Mouse (Mus musculus) limb, embryonic 13.5 days (tissue): ENCODE data around the gene Sit1. TPM values are rescaled to one million over a fixed set of nuclear protein-coding genes. Genes with fewer than 3 reads are reported as not detected.

Experiments
- ATAC-seq: fragments of 200-750 bp; cut with Nextera tagmentation; 2 replicates; pipeline ENCODE4 v1.8.0; 2017; ENCODE audit warnings: low read depth, moderate number of reproducible peaks, moderate TSS enrichment; ENCODE audit not compliant: low FRiP score
- H3K27ac ChIP-seq: fragments of 300-500 bp; sonication (generic); 2 replicates; pipeline ENCODE4 v1.5.1; 2015; ENCODE audit warnings: inconsistent platforms, mild to moderate bottlenecking, moderate library complexity
- H3K27me3 ChIP-seq: fragments of 300-500 bp; sonication (generic); 2 replicates; pipeline ENCODE4 v1.6.1; 2015; ENCODE audit warnings: mild to moderate bottlenecking, inconsistent platforms
- H3K36me3 ChIP-seq: fragments of 300-500 bp; sonication (generic); 2 replicates; pipeline ENCODE4 v1.6.1; 2015; ENCODE audit warnings: inconsistent platforms, mild to moderate bottlenecking, moderate library complexity
- H3K4me1 ChIP-seq: fragments of 300-500 bp; sonication (generic); 2 replicates; pipeline ENCODE4 v1.6.1; 2015; ENCODE audit warnings: inconsistent platforms
- H3K4me2 ChIP-seq: fragments of 300-500 bp; sonication (generic); replicated peaks from 2 replicates; pipeline ENCODE4 v1.6.1; 2015; ENCODE audit warnings: inconsistent platforms, mild to moderate bottlenecking, moderate library complexity
- H3K4me3 ChIP-seq: fragments of 300-500 bp; sonication (generic); 2 replicates; pipeline ENCODE4 v1.5.1; 2015; ENCODE audit warnings: moderate library complexity, mild to moderate bottlenecking, inconsistent platforms
- H3K9ac ChIP-seq: fragments of 300-500 bp; sonication (generic); 2 replicates; pipeline ENCODE4 v1.6.1; 2015; ENCODE audit warnings: mild to moderate bottlenecking, inconsistent platforms
- H3K9me3 ChIP-seq: fragments of 300-500 bp; sonication (generic); 2 replicates; pipeline ENCODE4 v1.6.1; 2016; ENCODE audit warnings: inconsistent platforms
- WGBS: fragments of 180-500 bp; shearing (Covaris S2); methylation state at CpG from one replicate; pipeline ENCODE4 v1.1.7; 2015; 5-methylcytosine and 5-hydroxymethylcytosine counted together
- polyA plus RNA-seq: library from polyadenylated mRNA; unstranded; fragments of >200 nt; fragmentation: Nextera tagmentation; extraction: Ambion mirVana; gene quantifications from 2 replicates; pipeline ENCODE4 v1.2.1, GENCODE M21; 2015

Gene Sit1
- polyA plus RNA-seq, 1 experiment from 2014 or later = not detected

DNA sequence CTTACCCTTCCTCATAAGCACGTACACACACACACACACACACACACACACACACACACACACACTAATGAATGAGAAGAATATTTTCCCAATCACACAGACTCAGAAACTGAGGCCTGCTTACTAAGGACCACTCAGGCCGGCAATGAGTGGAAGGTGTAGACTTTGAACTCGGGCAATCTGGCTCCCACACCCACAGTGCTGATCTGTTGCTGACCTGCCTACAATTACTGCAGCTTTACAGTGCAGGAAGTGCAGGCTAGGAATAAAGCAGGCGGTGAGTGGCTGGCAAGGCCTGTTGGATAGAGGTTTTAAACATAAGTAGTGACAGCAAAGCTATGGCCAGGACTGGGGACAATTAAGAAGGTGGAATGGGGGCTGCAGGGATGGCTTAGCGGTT, 2.5 kb downstream of the Sit1 start:
- ATAC-seq = no peak

DNA sequence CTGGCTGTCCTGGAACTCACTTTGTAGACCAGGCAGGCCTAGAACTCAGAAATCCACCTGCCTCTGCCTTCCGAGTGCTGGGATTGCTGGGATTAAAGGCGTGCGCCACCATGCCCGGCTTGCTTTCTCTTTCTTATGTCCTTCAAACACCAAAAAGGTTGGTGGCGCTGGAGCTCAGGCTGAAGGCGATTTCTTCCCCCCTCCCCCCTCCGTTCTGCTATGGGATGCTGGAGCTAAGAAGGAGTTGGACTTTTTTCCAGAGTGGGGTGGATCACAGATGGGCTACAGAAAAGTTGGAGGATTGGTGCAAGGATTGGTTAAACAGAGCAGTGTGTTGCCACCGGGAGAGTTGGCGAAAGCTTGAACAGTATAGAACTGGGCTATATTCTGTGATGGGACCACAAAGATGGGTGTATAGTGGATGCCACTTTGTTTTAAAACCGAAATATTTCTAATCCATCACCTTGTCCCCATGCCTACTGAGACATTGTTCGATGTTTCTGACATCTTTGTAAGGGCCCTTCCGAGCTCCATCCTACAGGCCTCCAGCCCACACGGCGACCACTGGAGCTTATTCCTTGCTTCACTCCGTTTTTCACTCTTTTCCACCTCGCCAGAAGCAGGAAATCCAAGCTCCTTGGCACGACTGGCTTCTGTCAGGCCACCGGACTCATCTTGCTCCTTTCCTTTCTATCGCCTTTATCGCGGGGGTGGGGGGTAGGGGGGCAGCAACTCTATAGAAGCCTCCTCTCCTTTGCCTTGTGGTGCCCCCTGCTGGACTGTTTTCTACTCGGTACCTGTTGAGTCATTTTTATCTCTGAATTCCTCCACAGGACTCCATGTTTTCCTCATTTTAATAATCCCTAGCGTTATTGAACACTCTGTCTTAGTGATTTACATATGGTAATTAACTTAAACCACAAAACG, 4.4 kb downstream of the Sit1 start:
- no peak for ATAC-seq
- 0 out of 2 replicates have a peak, but pooled peaks cover 4% of the 10 kb centered on the region for H3K4me1 ChIP-seq
- H3K4me3 ChIP-seq = no peak overlapping the region
- H3K27me3 ChIP-seq = no peaks in the 10 kb centered on the region
- H3K36me3 ChIP-seq = no peaks in the 10 kb centered on the region
- WGBS = 48% methylated on average over 24 of the region's 24 CpGs
- H3K27ac ChIP-seq = no peak overlapping the region
- H3K9ac ChIP-seq = no peak overlapping the region
- peak overlapping the region; percentile 39 for H3K4me2 ChIP-seq
- H3K9me3 ChIP-seq = no peaks in the 10 kb centered on the region

More for the DNA sequence above, 2.5 kb downstream of the Sit1 start:
- Histone ChIP-seq H3K27ac (no peak overlapping the region), H3K4me3 (no peak overlapping the region), H3K9ac (no peak overlapping the region), H3K36me3 (no peaks in the 10 kb centered on the region), H3K4me1 (0 out of 2 replicates have a peak, but pooled peaks cover 4% of the 10 kb centered on the region), H3K27me3 (no peaks in the 10 kb centered on the region), H3K4me2 (no peak overlapping the region), H3K9me3 (no peaks in the 10 kb centered on the region)
- WGBS = 73% methylated on average over 5 of the region's 5 CpGs

DNA sequence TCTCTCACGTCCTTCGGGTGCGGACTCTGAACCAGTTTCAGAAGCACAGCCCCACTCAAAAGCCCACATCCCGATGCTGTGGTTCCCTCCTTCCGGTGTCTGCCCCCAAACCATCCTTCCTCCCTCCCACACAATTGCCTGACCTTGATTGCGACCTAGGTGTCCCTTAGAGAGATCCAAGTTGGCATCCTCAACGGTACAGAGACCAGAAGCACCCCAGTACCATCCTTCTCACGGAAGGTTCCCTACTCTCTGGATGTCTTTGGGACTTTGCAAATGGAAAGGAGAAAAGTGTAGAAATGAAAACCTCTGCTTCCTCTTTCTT, 5.0 kb downstream of the Sit1 start:
- peak overlapping the region; percentile 37 for H3K4me3 ChIP-seq
- 0 out of 2 replicates have a peak, but pooled peaks cover 4% of the 10 kb centered on the region for H3K4me1 ChIP-seq
- ATAC-seq = peak; percentile 41; the same call in 1 of the 2 replicates
- H3K36me3 ChIP-seq = no peaks in the 10 kb centered on the region
- 63% methylated on average over 8 of the region's 8 CpGs for WGBS
- H3K27me3 ChIP-seq = no peaks in the 10 kb centered on the region
- H3K27ac ChIP-seq = no peak overlapping the region
- H3K9me3 ChIP-seq = no peaks in the 10 kb centered on the region
- peak overlapping the region; percentile 39; the same call in 1 of the 2 replicates for H3K9ac ChIP-seq
- peak overlapping the region; percentile 58 for H3K4me2 ChIP-seq

DNA sequence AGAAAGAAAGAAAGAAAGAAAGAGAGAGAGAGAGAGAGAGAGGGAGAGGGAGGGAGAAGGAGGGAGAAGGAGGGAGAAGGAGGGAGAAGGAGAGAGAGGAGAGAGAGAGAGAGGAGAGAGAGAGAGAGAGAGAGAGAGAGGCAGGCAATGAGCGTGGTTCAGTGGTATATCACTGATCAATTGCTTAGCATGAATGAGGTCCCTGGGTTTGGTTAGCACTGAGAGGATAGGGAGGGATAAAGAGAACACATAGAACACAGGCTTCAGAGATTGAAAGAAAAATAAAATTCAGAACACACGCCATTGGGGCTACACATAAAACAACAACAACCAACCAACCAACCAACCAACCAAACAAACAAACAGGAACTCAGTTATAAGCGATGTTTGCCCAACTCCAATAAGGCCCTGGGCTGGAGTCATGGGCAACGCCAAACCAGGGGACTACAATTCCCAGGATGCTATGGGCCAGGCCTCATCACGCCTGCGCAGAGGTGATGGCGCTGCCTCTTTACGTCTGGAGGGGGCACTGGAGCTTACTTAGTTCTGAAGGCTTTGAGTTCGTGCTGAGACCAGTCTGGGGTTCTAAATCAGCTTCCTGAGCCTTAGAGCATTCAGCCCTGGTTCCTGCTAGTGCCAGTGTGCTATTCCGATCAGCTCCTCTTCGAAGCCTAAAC, 5.5 kb downstream of the Sit1 start:
- WGBS = 18% methylated on average over 11 of the region's 11 CpGs
- peak overlapping the region; percentile 37 for H3K4me3 ChIP-seq
- H3K4me1 ChIP-seq = 0 out of 2 replicates have a peak, but pooled peaks cover 4% of the 10 kb centered on the region
- peak overlapping the region; percentile 58 for H3K4me2 ChIP-seq
- peak; percentile 93 for ATAC-seq
- H3K9ac ChIP-seq = peak overlapping the region; percentile 39; the same call in 1 of the 2 replicates
- no peaks in the 10 kb centered on the region for H3K27me3 ChIP-seq
- H3K27ac ChIP-seq = no peak overlapping the region
- H3K9me3 ChIP-seq = no peaks in the 10 kb centered on the region
- no peaks in the 10 kb centered on the region for H3K36me3 ChIP-seq

DNA sequence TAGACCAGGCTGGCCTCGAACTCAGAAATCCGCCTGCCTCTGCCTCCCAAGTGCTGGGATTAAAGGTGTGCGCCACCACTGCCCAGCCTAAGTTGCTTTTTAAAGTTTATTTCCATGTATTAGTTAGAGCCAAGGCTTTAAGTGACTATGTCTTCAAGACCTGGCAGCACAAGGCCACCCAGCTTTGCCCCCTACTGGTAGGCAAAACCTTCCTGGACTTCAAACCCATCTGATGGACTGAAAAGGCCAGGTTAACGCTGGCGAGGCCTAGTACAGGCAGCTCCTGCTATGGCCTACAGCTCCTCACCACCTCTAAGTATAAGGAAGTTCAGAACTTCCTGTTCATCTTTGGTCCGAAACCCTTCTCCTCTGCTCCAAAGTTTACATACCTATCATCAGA, 6.9 kb downstream of the Sit1 start:
- Histone ChIP-seq H3K27me3 (no peaks in the 10 kb centered on the region), H3K4me3 (no peak overlapping the region), H3K36me3 (no peaks in the 10 kb centered on the region), H3K9ac (no peak overlapping the region), H3K4me1 (0 out of 2 replicates have a peak, but pooled peaks cover 4% of the 10 kb centered on the region), H3K4me2 (no peak overlapping the region), H3K27ac (no peak overlapping the region), H3K9me3 (no peaks in the 10 kb centered on the region)
- WGBS = 90% methylated on average over 6 of the region's 6 CpGs
- no peak for ATAC-seq

DNA sequence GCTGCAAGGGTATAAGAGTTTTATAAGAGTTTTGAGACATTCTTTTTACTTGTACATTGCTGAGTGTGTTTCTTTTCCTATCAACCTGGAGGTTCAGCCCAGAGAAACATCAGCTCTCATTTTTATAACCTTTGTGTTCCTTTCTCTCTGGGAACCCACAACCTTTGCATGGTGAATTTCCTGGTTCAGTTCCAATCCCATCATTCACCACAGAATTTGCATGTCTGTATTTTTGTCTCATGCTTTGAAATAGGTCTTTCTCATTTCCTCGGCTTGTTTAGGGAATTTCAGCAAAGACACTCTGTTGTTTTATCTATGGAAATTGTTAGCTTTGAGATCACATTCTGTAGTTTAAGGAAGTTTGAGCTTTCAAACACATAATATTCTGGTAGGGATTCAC, 9.9 kb downstream of the Sit1 start:
- Histone ChIP-seq H3K9ac (no peak overlapping the region), H3K9me3 (no peaks in the 10 kb centered on the region), H3K36me3 (no peaks in the 10 kb centered on the region), H3K4me3 (no peak overlapping the region), H3K27me3 (no peaks in the 10 kb centered on the region), H3K4me2 (no peak overlapping the region), H3K4me1 (0 out of 2 replicates have a peak, but pooled peaks cover 4% of the 10 kb centered on the region), H3K27ac (no peak overlapping the region)
- no peak for ATAC-seq
- WGBS = 76% methylated on average over 1 of the region's 1 CpGs

DNA sequence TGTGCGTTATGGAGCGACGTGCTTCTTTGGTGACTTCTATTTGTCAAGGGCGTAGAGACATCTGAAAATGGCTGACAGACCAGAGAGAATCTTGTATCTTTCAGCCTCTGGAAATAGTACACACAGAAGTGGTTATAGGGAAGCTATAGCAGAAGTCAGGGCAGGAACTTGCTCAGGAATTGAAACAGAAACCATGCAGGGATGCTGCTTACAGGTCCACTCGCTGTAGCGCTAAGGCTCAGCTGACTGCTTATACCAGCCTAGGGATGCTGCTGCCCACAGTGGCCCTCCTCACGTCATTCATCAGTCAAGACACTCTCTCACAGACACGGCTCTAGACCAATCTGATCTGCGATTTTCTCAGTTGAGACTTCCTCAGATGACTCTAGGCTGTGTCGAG, 13.2 kb downstream of the Sit1 start:
- Histone ChIP-seq H3K4me3 (no peak overlapping the region), H3K9me3 (no peaks in the 10 kb centered on the region), H3K27me3 (no peaks in the 10 kb centered on the region), H3K4me1 (no peaks in the 10 kb centered on the region), H3K4me2 (no peak overlapping the region), H3K9ac (no peak overlapping the region), H3K27ac (no peak overlapping the region), H3K36me3 (no peaks in the 10 kb centered on the region)
- WGBS = 91% methylated on average over 10 of the region's 10 CpGs
- no peak for ATAC-seq

DNA sequence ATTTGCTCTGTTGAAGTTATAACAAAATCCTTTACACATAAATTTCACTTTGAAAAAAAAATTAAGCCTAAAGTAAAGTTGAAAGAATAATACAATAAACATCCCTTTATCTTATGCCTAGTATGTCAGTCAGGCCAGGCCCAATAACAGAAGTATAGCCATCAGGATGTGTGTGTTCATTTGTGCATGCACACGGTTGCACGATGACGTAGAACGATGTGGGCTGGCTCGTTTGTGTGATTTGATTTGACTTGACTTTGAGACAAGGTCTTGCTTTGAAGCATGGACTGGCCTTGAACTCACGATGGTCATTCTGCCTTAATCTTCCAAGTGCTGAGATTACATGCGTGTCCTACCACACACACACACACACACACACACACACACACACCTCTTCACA, 16.7 kb downstream of the Sit1 start:
- ATAC-seq = no peak
- no peaks in the 10 kb centered on the region for H3K27me3 ChIP-seq
- H3K9ac ChIP-seq = no peak overlapping the region
- H3K27ac ChIP-seq = no peak overlapping the region
- H3K36me3 ChIP-seq = no peaks in the 10 kb centered on the region
- 83% methylated on average over 7 of the region's 7 CpGs for WGBS
- no peak overlapping the region for H3K4me2 ChIP-seq
- H3K4me3 ChIP-seq = no peak overlapping the region
- no peaks in the 10 kb centered on the region for H3K9me3 ChIP-seq
- H3K4me1 ChIP-seq = no peaks in the 10 kb centered on the region

DNA sequence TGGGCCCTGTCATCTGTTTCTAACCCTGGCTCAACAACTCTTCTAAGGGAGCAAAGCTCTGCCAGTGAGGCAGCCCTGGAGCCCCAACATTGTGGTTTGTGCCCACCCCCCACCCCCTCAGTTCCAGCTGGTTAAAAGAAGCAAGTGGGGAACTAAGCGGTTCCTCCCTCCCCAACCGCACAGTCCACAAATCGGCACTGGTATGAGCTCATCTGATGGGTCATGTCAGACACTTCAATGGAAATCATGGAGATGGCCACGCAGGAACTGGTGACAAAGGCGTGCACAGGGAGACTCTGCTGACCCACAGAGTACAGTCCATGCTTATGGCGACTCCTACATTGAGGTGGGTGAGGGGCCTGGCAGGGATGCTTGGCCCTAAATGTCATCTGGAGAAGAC, 17.6 kb downstream of the Sit1 start:
- no peak for ATAC-seq
- Histone ChIP-seq H3K9me3 (no peaks in the 10 kb centered on the region), H3K4me2 (no peak overlapping the region), H3K4me3 (no peak overlapping the region), H3K4me1 (no peaks in the 10 kb centered on the region), H3K9ac (0 out of 2 replicates have a peak overlapping the region, but pooled peaks have one; percentile 8), H3K36me3 (no peaks in the 10 kb centered on the region), H3K27me3 (no peaks in the 10 kb centered on the region), H3K27ac (no peak overlapping the region)
- 87% methylated on average over 6 of the region's 6 CpGs for WGBS

DNA sequence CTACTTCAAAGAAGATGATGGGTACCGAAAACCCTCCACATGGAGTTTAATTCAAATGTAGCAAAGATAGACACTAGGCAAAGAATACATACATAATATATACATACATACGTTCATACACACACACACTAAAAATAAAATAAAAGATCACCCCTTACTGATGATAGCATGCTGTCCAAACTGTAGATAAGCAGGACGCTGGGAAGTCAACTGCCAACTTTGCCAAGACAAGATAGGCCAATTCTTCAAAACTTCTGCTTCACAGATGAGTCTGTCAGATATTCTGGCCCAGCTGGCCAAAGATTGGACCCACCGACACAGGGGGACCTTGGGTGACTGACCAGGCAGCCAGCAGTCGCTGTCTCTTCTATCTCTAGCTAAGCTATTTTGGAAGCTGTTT, 20.4 kb downstream of the Sit1 start:
- no peaks in the 10 kb centered on the region for H3K9me3 ChIP-seq
- H3K4me2 ChIP-seq = no peak overlapping the region
- 90% methylated on average over 5 of the region's 5 CpGs for WGBS
- no peak overlapping the region for H3K27ac ChIP-seq
- ATAC-seq = no peak
- H3K36me3 ChIP-seq = no peaks in the 10 kb centered on the region
- H3K9ac ChIP-seq = no peak overlapping the region
- no peak overlapping the region for H3K4me3 ChIP-seq
- H3K27me3 ChIP-seq = no peaks in the 10 kb centered on the region
- H3K4me1 ChIP-seq = no peaks in the 10 kb centered on the region

DNA sequence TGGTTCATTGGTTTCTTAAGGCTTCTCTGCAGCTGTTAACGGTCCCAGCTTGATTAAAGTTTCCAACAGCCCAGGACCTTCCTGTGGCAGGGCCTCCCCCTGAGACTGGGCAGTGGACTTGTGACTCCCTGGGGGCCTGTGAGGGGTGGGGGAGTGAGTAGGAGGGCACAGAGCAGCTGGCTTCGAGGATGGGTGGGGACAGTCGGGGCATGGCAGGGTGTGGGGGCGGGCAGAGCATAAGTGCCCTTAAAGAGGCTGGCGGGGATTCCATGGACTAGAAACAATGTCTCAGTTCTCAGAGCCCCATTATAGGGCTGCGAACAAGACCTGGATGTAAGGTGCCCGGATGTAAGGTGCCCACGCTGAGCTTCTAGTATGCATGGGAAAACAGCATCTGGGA, 26.4 kb downstream of the Sit1 start:
- H3K27me3 ChIP-seq = peaks cover 40% of the 10 kb centered on the region
- H3K4me1 ChIP-seq = peaks cover 24% of the 10 kb centered on the region
- no peak for ATAC-seq
- H3K36me3 ChIP-seq = no peaks in the 10 kb centered on the region
- H3K27ac ChIP-seq = no peak overlapping the region
- H3K4me2 ChIP-seq = no peak overlapping the region
- H3K9me3 ChIP-seq = no peaks in the 10 kb centered on the region
- WGBS = 25% methylated on average over 8 of the region's 8 CpGs
- H3K9ac ChIP-seq = no peak overlapping the region
- no peak overlapping the region for H3K4me3 ChIP-seq

DNA sequence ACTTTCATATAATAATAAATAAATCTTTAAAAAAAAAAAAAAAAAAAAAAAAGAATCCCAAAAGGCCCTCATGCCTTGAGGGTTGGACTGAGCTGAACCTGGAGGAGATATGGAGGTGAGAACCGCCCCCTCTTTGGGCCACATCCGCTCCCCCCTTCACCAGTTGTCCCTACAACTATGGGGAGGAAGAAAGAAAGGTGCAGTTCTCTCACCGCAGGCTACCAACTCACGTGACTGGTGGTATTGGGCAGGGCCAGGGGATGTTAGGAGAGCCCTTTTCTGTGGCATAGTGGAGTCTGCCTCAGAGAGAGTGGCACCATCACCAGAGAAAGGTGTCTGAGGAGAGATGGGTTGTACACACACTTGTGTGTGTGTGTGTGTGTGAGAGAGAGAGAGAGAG, 27.1 kb downstream of the Sit1 start:
- no peak for ATAC-seq
- no peak overlapping the region for H3K4me2 ChIP-seq
- H3K4me3 ChIP-seq = no peak overlapping the region
- WGBS = 23% methylated on average over 4 of the region's 4 CpGs
- no peak overlapping the region for H3K9ac ChIP-seq
- no peaks in the 10 kb centered on the region for H3K9me3 ChIP-seq
- no peaks in the 10 kb centered on the region for H3K36me3 ChIP-seq
- peaks cover 46% of the 10 kb centered on the region for H3K27me3 ChIP-seq
- peaks cover 24% of the 10 kb centered on the region for H3K4me1 ChIP-seq
- no peak overlapping the region for H3K27ac ChIP-seq
